Mouse (Mus musculus) adipocyte (in vitro differentiated cells): ENCODE data around the gene Gm49384.
"Not testable (repeated sequence)": the region's sequence is repeated elsewhere in the genome, so short reads cannot be mapped to it uniquely, and the experiment has no call there.

Experiments used
- DNase-seq: peaks from one replicate; pipeline ENCODE4 v3.0.0-alpha.2; 2016; ENCODE audit warnings: low spot score

Gene Gm49384

DNA sequence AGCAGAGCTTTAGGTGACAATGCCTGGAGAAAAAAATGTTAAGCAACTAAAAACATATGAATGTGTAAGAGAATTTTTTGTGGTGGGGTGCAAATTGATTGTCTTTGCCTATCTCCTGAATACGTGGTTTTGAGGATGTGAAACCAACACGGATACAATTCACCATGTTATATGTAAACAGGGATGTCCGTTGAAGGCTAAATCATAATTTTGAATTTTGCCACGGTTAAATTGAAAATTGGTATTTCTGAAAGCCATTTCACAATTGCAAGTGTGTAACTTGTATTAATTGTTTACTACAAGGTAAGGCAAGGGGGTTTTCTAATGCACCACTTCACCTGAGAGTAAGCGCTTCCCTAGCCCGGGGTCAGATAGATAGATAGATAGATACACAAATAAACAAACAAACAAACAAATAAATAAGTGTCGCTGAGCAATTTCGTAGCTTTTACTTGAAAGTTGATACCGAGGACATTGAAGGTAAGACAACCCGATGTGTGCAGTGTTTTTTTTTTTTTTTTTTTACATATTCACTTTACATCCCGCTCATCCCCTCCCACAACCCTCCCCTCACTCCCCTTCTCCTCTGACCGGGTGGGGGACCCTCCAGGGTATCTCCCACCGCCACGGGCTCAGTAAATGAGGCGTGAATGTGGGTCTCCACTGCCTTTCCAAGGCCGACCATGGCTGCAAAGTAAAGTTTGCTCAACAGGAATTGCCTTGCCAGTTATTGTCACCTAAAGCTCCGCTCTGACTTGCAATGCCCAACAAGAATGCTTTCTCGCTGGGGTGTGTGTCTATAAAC is 36.2 kb downstream of the Gm49384 start:
- DNase-seq = no peak

DNA sequence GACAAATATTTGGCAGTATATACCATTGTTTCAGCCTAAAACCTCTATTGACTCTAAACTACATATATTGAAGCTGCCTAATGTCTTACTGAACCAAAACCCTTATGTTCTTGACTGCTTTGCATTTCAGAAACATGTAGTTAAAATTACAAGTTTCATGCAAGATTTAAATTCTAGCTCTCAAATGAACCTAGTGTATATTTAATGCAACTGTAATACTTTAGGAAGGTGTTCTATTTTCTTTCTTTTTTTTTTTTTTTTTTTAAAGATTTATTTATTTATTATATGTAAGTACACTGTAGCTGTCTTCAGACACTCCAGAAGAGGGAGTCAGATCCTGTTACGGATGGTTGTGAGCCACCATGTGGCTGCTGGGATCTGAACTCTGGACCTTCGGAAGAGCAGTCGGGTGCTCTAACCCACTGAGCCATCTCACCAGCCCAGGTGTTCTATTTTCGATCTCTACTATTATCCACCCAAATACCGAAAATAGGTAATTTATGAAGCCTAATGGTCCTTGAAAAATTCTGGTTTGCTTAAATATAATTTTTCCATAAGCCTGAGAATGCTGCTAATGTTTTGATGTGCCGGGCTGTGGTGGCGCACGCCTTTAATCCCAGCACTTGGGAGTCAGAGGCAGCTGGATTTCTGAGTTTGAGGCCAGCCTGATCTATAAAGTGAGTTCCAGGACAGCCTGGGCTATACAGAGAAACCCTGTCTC is 37.0 kb downstream of the Gm49384 start:
- DNase-seq = not testable (repeated sequence)

DNA sequence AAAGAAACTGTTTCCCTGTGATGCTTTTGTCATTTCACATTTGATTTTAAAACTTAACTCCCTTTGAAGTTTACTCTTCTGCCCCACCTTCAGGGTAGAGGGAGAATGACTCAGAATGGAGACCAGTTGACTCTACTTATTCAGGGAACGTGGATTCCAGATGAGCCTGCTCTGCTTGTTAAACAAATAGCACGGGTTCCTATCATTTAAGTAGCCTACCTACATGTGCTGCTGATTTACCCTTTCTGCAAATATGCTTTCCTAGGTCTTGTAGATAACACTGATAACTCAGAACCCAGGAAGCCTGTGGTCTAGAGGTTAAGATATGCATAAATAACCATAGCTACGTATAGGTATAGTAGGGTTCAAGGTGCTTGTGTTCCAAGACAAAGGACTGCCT is 39.2 kb downstream of the Gm49384 start:
- DNase-seq = no peak

DNA sequence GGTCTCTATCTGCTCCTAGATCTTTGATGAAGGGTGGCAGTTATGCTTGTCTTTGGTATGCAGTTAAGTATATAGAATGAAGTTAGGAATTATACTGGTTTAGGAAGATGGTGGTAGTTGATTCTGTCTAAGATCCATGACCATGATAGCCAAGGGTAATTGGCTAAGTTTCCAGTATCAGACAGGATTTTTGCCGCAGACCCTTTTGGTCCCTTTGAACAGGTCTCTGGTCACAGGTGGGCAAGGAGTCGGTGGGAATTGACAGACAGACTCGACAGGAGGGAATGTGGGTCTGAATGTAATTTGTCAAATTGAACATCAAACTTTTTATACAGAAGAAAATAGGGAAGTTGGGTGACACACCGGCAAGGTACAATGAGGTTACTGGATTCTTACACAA is 40.5 kb downstream of the Gm49384 start:
- DNase-seq = not testable (repeated sequence)

DNA sequence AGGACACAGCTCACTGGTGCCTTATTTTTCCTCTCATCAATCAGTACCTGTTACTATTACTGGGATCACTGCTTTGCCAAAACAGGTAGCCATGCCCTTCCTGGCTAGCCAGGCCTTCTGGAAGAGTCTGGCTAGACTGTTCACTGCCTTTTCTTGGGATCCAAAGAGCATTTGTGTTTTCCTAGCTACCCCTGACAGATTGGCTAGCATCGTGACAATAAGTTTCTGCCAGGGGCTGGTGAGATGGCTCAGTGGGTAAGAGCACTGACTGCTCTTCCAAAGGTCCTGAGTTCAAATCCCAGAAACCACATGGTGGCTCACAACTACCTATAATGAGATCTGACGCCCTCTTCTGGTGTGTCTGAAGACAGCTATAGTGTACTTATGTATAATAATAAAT is 43.4 kb downstream of the Gm49384 start:
- not testable (repeated sequence) for DNase-seq

DNA sequence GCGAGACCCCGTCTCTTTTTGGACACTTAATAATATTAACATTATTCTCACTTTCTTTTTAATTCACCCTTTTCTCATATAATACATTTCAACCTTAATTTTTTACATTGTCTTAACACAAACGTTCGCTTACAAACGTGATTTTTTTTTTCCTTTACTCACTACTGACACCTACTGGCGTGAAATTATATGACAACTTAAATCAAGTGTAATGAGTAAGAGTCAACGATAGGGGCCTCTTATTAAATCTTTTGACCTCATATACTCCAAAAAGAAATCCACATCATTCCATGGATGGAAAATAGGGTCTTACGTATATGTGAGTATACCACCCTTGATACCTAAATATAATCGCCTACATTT is 44.5 kb downstream of the Gm49384 start:
- peak; percentile 85 for DNase-seq

DNA sequence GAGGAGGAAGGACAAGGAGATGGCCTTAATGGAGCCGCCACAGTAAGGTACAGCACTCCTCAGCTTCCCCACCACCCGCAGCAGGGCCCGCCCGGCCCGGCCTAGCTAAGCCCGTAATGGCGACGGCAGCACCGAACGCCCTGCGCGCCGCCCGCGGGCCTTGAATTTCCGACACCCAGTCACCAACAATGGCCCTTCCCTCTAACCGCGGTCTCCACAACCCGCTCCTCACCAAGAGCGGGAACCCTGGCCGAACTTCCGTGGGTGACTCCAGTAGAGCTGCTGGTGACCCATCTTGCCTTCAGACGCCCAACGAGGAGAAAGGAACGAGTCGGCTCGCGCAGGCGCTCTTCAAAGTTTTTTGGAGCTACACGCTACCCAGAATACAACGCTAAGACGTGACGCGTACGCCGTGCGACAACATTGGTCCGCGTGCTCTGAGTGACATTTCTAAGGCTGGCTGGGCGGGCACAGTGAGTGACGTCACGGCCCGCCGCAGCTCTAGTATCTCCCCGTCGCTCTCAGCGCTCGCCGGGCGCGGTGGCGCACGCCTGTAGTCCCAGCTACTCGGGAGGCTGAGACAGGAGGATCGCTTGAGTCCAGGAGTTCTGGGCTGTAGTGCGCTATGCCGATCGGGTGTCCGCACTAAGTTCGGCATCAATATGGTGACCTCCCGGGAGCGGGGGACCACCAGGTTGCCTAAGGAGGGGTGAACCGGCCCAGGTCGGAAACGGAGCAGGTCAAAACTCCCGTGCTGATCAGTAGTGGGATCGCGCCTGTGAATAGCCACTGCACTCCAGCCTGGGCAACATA is 45.1 kb downstream of the Gm49384 start, which contains the start of gene Rps29:
Gene Rps29, minus strand, starts transcription at position 422 of the 813 bp plus-strand sequence.
- DNase-seq = peak; percentile 100

DNA sequence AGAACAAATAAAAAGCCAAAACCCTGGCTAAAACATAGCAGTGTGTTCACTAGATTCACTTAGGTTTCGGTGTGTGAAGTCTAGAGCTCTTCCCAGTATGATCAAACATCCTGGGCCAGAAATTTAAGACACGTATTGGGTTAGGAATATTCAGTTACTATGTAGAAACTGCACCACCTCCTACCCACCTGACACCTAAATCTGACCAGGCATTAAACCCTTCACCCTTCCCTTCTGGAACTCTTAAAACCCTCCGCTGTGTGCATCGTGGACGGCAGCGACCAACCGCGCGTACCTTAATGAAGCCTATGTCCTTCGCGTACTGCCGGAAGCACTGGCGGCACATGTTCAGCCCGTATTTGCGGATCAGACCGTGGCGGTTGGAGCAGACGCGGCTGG is 45.7 kb downstream of the Gm49384 start:
- DNase-seq = peak; percentile 44

DNA sequence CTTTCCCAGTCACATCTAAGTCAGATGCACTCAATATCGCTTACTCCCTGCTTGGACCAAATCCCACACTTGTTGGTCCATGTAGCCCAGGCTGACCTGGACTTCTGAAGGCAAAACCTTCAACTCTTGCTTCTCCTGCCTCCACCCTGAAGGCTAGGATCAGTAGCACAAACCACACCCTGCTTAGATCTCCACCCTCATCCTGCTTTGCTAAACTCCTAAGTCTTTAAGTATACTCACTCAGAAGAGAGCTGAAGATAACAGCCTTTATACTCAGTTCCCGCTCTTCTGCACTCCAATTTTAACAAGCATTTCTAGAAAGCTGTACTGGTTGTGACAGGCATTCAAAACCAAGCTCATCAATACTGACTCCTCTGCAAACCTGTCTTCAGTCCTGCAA is 47.0 kb downstream of the Gm49384 start:
- DNase-seq = peak; percentile 14

DNA sequence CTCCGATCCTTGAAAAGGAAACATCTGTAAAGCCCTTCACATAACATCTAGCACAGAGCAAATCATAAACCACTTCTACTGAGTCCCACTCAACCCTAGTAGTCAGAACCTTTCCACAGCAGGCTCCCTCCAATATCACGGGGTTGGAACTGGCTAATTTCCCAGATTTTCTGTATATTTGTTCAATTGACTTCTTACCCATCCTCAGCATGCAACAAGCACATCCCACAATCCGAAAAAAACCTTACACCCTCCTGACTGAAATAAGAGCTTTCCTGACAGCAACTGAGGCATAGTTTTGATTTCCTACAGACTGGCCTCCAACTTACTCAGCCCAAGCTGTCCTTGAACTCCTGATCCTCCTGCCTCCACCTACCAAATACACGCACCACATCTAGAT is 47.6 kb downstream of the Gm49384 start:
- no peak for DNase-seq

DNA sequence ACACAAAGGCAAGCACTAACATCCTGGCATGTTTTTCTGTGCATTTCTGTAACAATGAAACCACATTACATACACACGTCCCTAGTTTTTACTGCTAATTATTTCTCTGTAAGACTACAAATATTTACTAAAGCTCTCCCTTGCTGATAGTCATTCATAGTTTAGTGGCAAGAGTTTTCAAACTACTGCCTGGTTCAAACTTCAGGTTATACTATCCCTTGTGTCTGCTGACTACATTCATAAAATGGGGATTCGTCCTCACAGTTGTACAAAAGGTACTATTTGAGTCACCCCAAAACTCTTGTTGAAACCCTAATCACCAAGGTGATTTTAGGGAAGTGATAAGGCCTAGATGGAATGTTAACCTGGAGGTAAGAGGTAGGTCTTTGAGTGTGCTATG is 48.1 kb downstream of the Gm49384 start:
- no peak for DNase-seq

DNA sequence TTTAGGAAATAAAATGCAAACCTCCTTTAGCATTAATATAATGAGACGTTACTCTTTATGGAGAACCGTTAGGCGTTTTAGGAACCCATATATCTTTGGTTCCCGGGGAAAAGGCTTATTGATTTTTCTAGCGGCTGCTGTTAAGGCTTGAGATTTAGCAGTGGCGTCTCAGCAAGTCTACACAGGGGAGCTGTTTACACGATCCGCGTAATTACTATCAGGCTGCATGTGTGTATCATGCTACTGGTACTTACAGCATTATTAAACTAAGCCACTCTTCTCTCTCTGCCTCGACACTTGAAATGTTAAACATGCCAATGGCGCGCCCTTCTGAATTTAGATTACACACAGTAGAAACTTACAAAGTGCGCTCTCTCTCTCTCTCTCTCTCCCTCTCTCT is 54.0 kb downstream of the Gm49384 start:
- no peak for DNase-seq

DNA sequence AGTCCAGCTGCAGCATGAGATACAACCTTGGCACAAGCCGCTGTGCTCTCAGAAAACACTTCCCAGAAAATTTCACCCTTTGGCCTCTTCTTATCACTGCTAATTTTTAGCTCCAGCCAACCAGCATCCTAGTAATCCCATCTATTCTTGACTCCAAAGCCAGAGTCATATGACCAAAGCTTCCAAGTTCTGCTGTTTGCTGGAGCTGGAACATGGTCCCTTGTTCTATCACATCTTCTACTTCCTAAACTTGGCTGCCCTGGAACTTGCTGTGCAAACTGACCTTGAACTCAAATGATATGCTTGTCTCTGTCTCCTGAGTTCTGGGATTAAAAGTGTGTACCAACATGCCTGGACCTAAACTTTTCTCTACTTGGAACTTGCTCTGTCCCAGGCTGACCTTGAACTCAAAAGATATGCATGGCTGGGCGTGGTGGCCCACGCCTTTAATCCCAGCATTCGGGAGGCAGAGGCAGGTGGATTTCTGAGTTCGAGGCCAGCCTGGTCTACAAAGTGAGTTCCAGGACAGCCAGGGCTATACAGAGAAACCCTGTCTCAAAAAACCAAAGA is 56.8 kb downstream of the Gm49384 start:
- no peak for DNase-seq

DNA sequence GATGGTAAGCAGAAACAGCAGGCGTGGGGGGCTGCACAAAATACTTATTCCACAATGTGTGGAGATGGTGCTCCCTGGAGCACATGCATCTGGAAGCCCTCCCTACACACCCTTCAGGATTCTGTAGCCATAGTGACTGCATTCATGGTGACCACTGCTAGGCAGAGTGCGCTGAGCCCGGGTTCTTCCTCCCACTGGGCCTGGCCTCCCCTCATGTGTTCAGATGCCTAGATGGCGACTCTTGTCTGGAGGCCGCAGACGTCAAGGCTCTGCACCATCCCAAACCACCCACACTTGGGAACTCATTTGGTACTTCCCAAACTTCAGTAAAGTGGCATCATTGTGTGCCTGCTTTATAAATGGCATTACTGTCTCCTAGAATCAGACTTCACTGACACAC is 60.6 kb downstream of the Gm49384 start:
- DNase-seq = no peak

DNA sequence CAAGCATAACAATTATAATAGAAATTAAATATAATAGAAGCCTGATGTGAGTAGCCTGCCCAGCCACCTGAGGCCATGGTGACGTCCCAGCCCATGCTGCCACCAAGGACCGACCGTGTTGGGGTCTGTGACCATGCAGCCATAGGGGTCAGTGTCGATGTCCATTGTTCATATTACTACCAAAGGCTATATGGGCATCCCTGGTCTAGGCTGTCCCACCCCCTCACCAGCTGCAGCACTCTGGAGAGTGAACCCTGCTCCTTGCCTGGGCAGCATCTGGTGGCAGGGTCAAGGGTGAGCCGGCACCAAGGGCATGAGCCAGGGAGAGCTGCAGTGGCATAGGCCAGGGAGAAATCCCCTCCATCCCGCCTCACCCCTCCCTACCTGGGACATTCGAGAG is 64.2 kb downstream of the Gm49384 start:
- no peak for DNase-seq
